Mouse (Mus musculus) liver, embryonic 12.5 days (tissue): Measurements from ENCODE around the gene Adgrl3. TPM values are rescaled to one million over a fixed set of nuclear protein-coding genes. Genes with fewer than 3 reads are reported as not detected.

ENCODE experiments used
- ATAC-seq: fragments of 200-750 bp; cut with Nextera tagmentation; 2 replicates; pipeline ENCODE4 v1.8.0; 2017; ENCODE audit warnings: moderate number of reproducible peaks, mild to moderate bottlenecking, moderate library complexity
- H3K27ac ChIP-seq: fragments of 300-500 bp; sonication (generic); 2 replicates; pipeline ENCODE4 v1.5.1; 2016; ENCODE audit warnings: mild to moderate bottlenecking
- H3K27me3 ChIP-seq: fragments of 300-500 bp; sonication (generic); replicated peaks from 2 replicates; pipeline ENCODE4 v1.6.1; 2016; ENCODE audit warnings: mild to moderate bottlenecking, moderate library complexity
- H3K36me3 ChIP-seq: fragments of 300-500 bp; sonication (generic); 2 replicates; pipeline ENCODE4 v1.6.1; 2016; ENCODE audit warnings: mild to moderate bottlenecking, moderate library complexity
- H3K4me1 ChIP-seq: fragments of 300-500 bp; sonication (generic); 2 replicates; pipeline ENCODE4 v1.6.1; 2016
- H3K4me2 ChIP-seq: fragments of 300-500 bp; sonication (generic); 2 replicates; pipeline ENCODE4 v1.6.1; 2016; ENCODE audit warnings: mild to moderate bottlenecking, moderate library complexity
- H3K4me3 ChIP-seq: fragments of 300-500 bp; sonication (generic); 2 replicates; pipeline ENCODE4 v1.5.1; 2016; ENCODE audit warnings: mild to moderate bottlenecking, moderate library complexity
- H3K9ac ChIP-seq: fragments of 300-500 bp; sonication (generic); 2 replicates; pipeline ENCODE4 v1.6.1; 2016; ENCODE audit warnings: mild to moderate bottlenecking, moderate library complexity
- H3K9me3 ChIP-seq: fragments of 300-500 bp; sonication (generic); replicated peaks from 2 replicates; pipeline ENCODE4 v1.6.1; 2016; ENCODE audit warnings: mild to moderate bottlenecking, moderate library complexity
- WGBS: fragments of 180-500 bp; shearing (Covaris S2); methylation state at CpG from one replicate; pipeline ENCODE4 v1.1.7; 2016; ENCODE audit not compliant: insufficient replicate concordance; 5-methylcytosine and 5-hydroxymethylcytosine counted together
- polyA plus RNA-seq: library from polyadenylated mRNA; unstranded; fragments of >200 nt; fragmentation: Nextera tagmentation; extraction: Ambion mirVana; gene quantifications from 2 replicates; pipeline ENCODE4 v1.2.1, GENCODE M21; 2016

Adgrl3 gene
- polyA plus RNA-seq: 4.1 and 4.5 TPM in 2 replicates

- 0% methylated on average over 61 of the region's 70 CpGs for WGBS
- H3K36me3 ChIP-seq: no peaks in the 10 kb centered on the region
- peak within 1 kb of the TSS; percentile 73 for H3K4me2 ChIP-seq
- H3K9ac ChIP-seq: 0 out of 2 replicates have a peak within 1 kb of the TSS, but pooled peaks have one; percentile 35
- no peaks in the 10 kb centered on the region for H3K9me3 ChIP-seq
- no peaks in the 10 kb centered on the region for H3K4me1 ChIP-seq
- ATAC-seq: no peak
- H3K27me3 ChIP-seq: peaks cover 63% of the 10 kb centered on the region
- peak within 1 kb of the TSS; percentile 62; the same call in 1 of the 2 replicates for H3K27ac ChIP-seq
- peak within 1 kb of the TSS; percentile 58 for H3K4me3 ChIP-seq
Observed at GRCm38 (mm10) chr5:81019590-81020254, at the start of gene Adgrl3. Gene Adgrl3, plus strand, starts transcription at chr5:81020138.

- WGBS: 9% methylated on average over 3 of the region's 3 CpGs
- peak overlapping the region; percentile 73 for H3K4me2 ChIP-seq
- H3K4me3 ChIP-seq: peak overlapping the region; percentile 58; the same call in 1 of the 2 replicates
- no peaks in the 10 kb centered on the region for H3K9me3 ChIP-seq
- no peak for ATAC-seq
- no peak overlapping the region for H3K9ac ChIP-seq
- no peak overlapping the region for H3K27ac ChIP-seq
- no peaks in the 10 kb centered on the region for H3K36me3 ChIP-seq
- H3K4me1 ChIP-seq: no peaks in the 10 kb centered on the region
- peaks cover 60% of the 10 kb centered on the region for H3K27me3 ChIP-seq
Observed at GRCm38 (mm10) chr5:81019166-81019565, 772 bp upstream of the Adgrl3 start.

- peak overlapping the region; percentile 73 for H3K4me2 ChIP-seq
- no peaks in the 10 kb centered on the region for H3K36me3 ChIP-seq
- no peaks in the 10 kb centered on the region for H3K4me1 ChIP-seq
- WGBS: under 1% methylated on average over 57 of the region's 67 CpGs
- peaks cover 63% of the 10 kb centered on the region for H3K27me3 ChIP-seq
- H3K9me3 ChIP-seq: no peaks in the 10 kb centered on the region
- no peak for ATAC-seq
- H3K27ac ChIP-seq: peak overlapping the region; percentile 62; the same call in 1 of the 2 replicates
- H3K4me3 ChIP-seq: peak overlapping the region; percentile 58
- no peak overlapping the region for H3K9ac ChIP-seq
Observed at GRCm38 (mm10) chr5:81020281-81021005, 505 bp downstream of the Adgrl3 start.

- ATAC-seq: no peak
- Histone ChIP-seq H3K4me3 (peak overlapping the region; percentile 58), H3K9me3 (no peaks in the 10 kb centered on the region), H3K4me2 (peak overlapping the region; percentile 73), H3K27ac (no peak overlapping the region), H3K27me3 (peaks cover 63% of the 10 kb centered on the region), H3K9ac (no peak overlapping the region; the same call in 1 of the 2 replicates), H3K36me3 (no peaks in the 10 kb centered on the region), H3K4me1 (no peaks in the 10 kb centered on the region)
- under 1% methylated on average over 6 of the region's 6 CpGs for WGBS
Observed at GRCm38 (mm10) chr5:81021006-81021320, 1.0 kb downstream of the Adgrl3 start.

GRCm38 (mm10) chr5:81021331-81021863 is 1.5 kb downstream of the Adgrl3 start:
- H3K27ac ChIP-seq: no peak overlapping the region
- H3K9ac ChIP-seq: peak overlapping the region; percentile 12
- no peaks in the 10 kb centered on the region for H3K4me1 ChIP-seq
- whole genome bisulfite sequencing: under 1% methylated on average over 39 of the region's 39 CpGs
- peak overlapping the region; percentile 73 for H3K4me2 ChIP-seq
- no peaks in the 10 kb centered on the region for H3K9me3 ChIP-seq
- H3K4me3 ChIP-seq: peak overlapping the region; percentile 58
- ATAC-seq: no peak
- H3K36me3 ChIP-seq: no peaks in the 10 kb centered on the region
- H3K27me3 ChIP-seq: peaks cover 63% of the 10 kb centered on the region

- peaks cover 63% of the 10 kb centered on the region for H3K27me3 ChIP-seq
- peak overlapping the region; percentile 58 for H3K4me3 ChIP-seq
- no peak overlapping the region for H3K27ac ChIP-seq
- 8% methylated on average over 21 of the region's 21 CpGs for WGBS
- no peaks in the 10 kb centered on the region for H3K9me3 ChIP-seq
- H3K4me2 ChIP-seq: peak overlapping the region; percentile 73
- no peaks in the 10 kb centered on the region for H3K36me3 ChIP-seq
- ATAC-seq: no peak
- H3K9ac ChIP-seq: no peak overlapping the region
- no peaks in the 10 kb centered on the region for H3K4me1 ChIP-seq
Observed at GRCm38 (mm10) chr5:81021864-81022305, 1.9 kb downstream of the Adgrl3 start.

- no peak for ATAC-seq
- Histone ChIP-seq H3K9ac (no peak overlapping the region), H3K27ac (no peak overlapping the region), H3K36me3 (no peaks in the 10 kb centered on the region), H3K9me3 (no peaks in the 10 kb centered on the region), H3K4me3 (peak overlapping the region; percentile 58), H3K27me3 (peaks cover 63% of the 10 kb centered on the region), H3K4me1 (no peaks in the 10 kb centered on the region), H3K4me2 (peak overlapping the region; percentile 73)
- whole genome bisulfite sequencing: 7% methylated on average over 24 of the region's 24 CpGs
Observed at GRCm38 (mm10) chr5:81022306-81023071, 2.6 kb downstream of the Adgrl3 start.

- Histone ChIP-seq H3K9me3 (no peaks in the 10 kb centered on the region), H3K27ac (no peak overlapping the region), H3K4me3 (no peak overlapping the region), H3K27me3 (peaks cover 50% of the 10 kb centered on the region), H3K4me2 (no peak overlapping the region), H3K4me1 (no peaks in the 10 kb centered on the region), H3K36me3 (no peaks in the 10 kb centered on the region), H3K9ac (no peak overlapping the region)
- 53% methylated on average over 17 of the region's 17 CpGs for WGBS
- no peak for ATAC-seq
Observed at GRCm38 (mm10) chr5:81023923-81024715, 4.2 kb downstream of the Adgrl3 start.

- H3K27me3 ChIP-seq: peaks cover 6% of the 10 kb centered on the region; the same call in 1 of the 2 replicates
- no peak overlapping the region for H3K27ac ChIP-seq
- no peak overlapping the region for H3K9ac ChIP-seq
- H3K36me3 ChIP-seq: no peaks in the 10 kb centered on the region
- ATAC-seq: no peak
- WGBS: 57% methylated on average over 2 of the region's 2 CpGs
- no peak overlapping the region for H3K4me3 ChIP-seq
- H3K4me1 ChIP-seq: no peaks in the 10 kb centered on the region
- no peaks in the 10 kb centered on the region for H3K9me3 ChIP-seq
- H3K4me2 ChIP-seq: no peak overlapping the region
Observed at GRCm38 (mm10) chr5:81028875-81029274, 8.9 kb downstream of the Adgrl3 start.

GRCm38 (mm10) chr5:81037091-81037490 is 17.2 kb downstream of the Adgrl3 start:
- H3K9ac ChIP-seq: no peak overlapping the region
- no peaks in the 10 kb centered on the region for H3K36me3 ChIP-seq
- H3K4me3 ChIP-seq: no peak overlapping the region
- H3K4me1 ChIP-seq: no peaks in the 10 kb centered on the region
- no peaks in the 10 kb centered on the region for H3K27me3 ChIP-seq
- no peaks in the 10 kb centered on the region for H3K9me3 ChIP-seq
- no peak overlapping the region for H3K27ac ChIP-seq
- no peak for ATAC-seq
- no peak overlapping the region for H3K4me2 ChIP-seq

- H3K4me3 ChIP-seq: no peak overlapping the region
- no peaks in the 10 kb centered on the region for H3K9me3 ChIP-seq
- no peaks in the 10 kb centered on the region for H3K36me3 ChIP-seq
- no peak overlapping the region for H3K9ac ChIP-seq
- no peaks in the 10 kb centered on the region for H3K4me1 ChIP-seq
- ATAC-seq: no peak
- H3K27ac ChIP-seq: no peak overlapping the region
- H3K27me3 ChIP-seq: no peaks in the 10 kb centered on the region
- no peak overlapping the region for H3K4me2 ChIP-seq
Observed at GRCm38 (mm10) chr5:81043875-81044274, 23.9 kb downstream of the Adgrl3 start.
